Mouse (Mus musculus) forebrain, embryonic 12.5 days (tissue): Measurements from ENCODE around the gene Gm20388. TPM values are rescaled to one million over a fixed set of nuclear protein-coding genes. Genes with fewer than 3 reads are reported as not detected.
A peak's percentile ranks its signal among the peaks of the same experiment; 100 is the strongest.

Source experiments
- ATAC-seq: fragments of 200-750 bp; cut with Nextera tagmentation; 2 replicates; pipeline ENCODE4 v1.8.0; 2017; ENCODE audit warnings: moderate TSS enrichment; ENCODE audit not compliant: low FRiP score
- H3K27ac ChIP-seq: fragments of 300-500 bp; sonication (generic); 2 replicates; pipeline ENCODE4 v1.5.1; 2016; ENCODE audit warnings: mild to moderate bottlenecking
- H3K27me3 ChIP-seq: fragments of 300-500 bp; sonication (generic); 2 replicates; pipeline ENCODE4 v1.6.1; 2016; ENCODE audit warnings: mild to moderate bottlenecking
- H3K36me3 ChIP-seq: fragments of 300-500 bp; sonication (generic); replicated peaks from 2 replicates; pipeline ENCODE4 v1.6.1; 2016; ENCODE audit warnings: mild to moderate bottlenecking
- H3K4me1 ChIP-seq: fragments of 300-500 bp; sonication (generic); 2 replicates; pipeline ENCODE4 v1.6.1; 2016
- H3K4me2 ChIP-seq: fragments of 300-500 bp; sonication (generic); 2 replicates; pipeline ENCODE4 v1.6.1; 2016; ENCODE audit warnings: mild to moderate bottlenecking, moderate library complexity
- H3K4me3 ChIP-seq: fragments of 300-500 bp; sonication (generic); replicated peaks from 2 replicates; pipeline ENCODE4 v1.5.1; 2016; ENCODE audit warnings: mild to moderate bottlenecking
- H3K9ac ChIP-seq: fragments of 300-500 bp; sonication (generic); 2 replicates; pipeline ENCODE4 v1.6.1; 2016; ENCODE audit warnings: mild to moderate bottlenecking
- H3K9me3 ChIP-seq: fragments of 300-500 bp; sonication (generic); 2 replicates; pipeline ENCODE4 v1.6.1; 2016
- WGBS: fragments of 180-500 bp; shearing (Covaris S2); methylation state at CpG from one replicate; pipeline ENCODE4 v1.1.7; 2016; 5-methylcytosine and 5-hydroxymethylcytosine counted together
- polyA plus RNA-seq: library from polyadenylated mRNA; unstranded; fragments of >200 nt; fragmentation: Nextera tagmentation; extraction: Ambion mirVana; gene quantifications from 2 replicates; pipeline ENCODE4 v1.2.1, GENCODE M21; 2016

The Gm20388 gene
- polyA plus RNA-seq, 1 experiment from 2014 or later, result not detected

DNA sequence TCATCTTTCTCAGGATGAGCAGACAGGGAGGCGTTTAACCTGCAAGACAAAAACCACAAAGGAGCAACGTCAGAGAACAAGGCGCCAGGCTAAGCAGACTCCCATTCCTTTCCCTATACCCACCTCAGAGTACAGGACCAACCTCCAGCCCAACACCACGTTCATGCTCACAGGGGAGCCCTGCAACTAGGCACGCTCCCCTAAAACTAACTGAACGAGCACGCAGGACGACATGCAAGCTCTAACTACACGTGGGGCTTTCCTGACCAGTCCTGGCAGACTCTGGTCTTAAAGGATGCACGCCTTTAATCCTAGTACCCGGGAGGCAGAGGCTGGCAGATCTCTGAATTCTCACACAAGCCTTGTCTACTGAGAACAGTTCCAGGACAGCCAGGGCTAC lies 1910.7 kb downstream of the Gm20388 start:
- Histone ChIP-seq H3K4me1 (no peaks in the 10 kb centered on the region), H3K9ac (no peak overlapping the region), H3K27ac (no peak overlapping the region), H3K9me3 (no peaks in the 10 kb centered on the region), H3K36me3 (peaks cover 39% of the 10 kb centered on the region), H3K4me2 (no peak overlapping the region), H3K27me3 (no peaks in the 10 kb centered on the region), H3K4me3 (no peak overlapping the region)
- no peak for ATAC-seq
- WGBS, result 89% methylated on average over 11 of the region's 11 CpGs

DNA sequence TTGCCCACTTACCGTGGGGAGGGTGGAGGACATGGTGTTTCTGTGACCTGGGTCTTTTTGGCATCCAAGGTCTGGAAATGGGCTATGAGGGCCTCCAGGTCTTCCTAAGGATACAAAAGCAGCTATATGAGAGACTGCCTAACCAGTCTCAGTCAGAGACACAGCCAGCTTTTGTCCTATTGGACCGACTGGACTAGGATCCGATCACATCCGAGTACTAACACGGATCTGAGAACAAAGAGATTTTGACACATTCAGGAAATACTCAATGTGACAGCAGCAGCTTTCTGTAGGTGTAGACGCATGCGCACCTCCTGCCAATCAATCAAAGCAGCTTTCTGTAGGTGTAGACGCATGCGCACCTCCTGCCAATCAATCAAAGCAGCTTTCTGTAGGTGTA lies 1911.1 kb downstream of the Gm20388 start:
- Histone ChIP-seq H3K4me2 (no peak overlapping the region), H3K27me3 (no peaks in the 10 kb centered on the region), H3K9me3 (no peaks in the 10 kb centered on the region), H3K4me3 (no peak overlapping the region), H3K27ac (no peak overlapping the region), H3K9ac (no peak overlapping the region), H3K36me3 (peaks cover 39% of the 10 kb centered on the region), H3K4me1 (no peaks in the 10 kb centered on the region)
- WGBS, result 91% methylated on average over 9 of the region's 9 CpGs
- no peak for ATAC-seq

DNA sequence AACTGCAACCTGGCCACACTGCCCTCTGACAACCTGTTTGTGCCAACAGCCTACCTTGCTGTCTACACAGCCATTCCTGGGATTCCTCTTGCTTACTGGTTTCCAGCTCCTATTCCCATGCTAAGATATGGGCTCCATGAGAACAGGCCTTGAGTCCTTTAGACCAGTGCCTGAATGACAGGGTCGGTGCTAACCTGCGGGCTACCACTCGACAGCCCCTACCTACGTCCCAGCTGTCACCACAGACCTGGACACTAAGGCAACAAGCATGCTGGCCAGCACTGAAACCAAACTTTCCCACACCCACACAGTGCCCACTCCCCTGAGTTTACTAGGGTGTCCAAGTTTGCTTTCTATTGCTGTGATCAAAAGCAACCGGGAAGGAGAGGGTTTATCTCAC lies 1917.1 kb downstream of the Gm20388 start:
- H3K9ac ChIP-seq, result no peak overlapping the region
- H3K4me1 ChIP-seq, result peaks cover 12% of the 10 kb centered on the region
- no peak for ATAC-seq
- WGBS, result 96% methylated on average over 5 of the region's 5 CpGs
- H3K27ac ChIP-seq, result no peak overlapping the region
- 0 out of 2 replicates have a peak, but pooled peaks cover 2% of the 10 kb centered on the region for H3K27me3 ChIP-seq
- H3K9me3 ChIP-seq, result no peaks in the 10 kb centered on the region
- H3K4me2 ChIP-seq, result peak overlapping the region; percentile 93
- no peak overlapping the region for H3K4me3 ChIP-seq
- no peaks in the 10 kb centered on the region for H3K36me3 ChIP-seq

DNA sequence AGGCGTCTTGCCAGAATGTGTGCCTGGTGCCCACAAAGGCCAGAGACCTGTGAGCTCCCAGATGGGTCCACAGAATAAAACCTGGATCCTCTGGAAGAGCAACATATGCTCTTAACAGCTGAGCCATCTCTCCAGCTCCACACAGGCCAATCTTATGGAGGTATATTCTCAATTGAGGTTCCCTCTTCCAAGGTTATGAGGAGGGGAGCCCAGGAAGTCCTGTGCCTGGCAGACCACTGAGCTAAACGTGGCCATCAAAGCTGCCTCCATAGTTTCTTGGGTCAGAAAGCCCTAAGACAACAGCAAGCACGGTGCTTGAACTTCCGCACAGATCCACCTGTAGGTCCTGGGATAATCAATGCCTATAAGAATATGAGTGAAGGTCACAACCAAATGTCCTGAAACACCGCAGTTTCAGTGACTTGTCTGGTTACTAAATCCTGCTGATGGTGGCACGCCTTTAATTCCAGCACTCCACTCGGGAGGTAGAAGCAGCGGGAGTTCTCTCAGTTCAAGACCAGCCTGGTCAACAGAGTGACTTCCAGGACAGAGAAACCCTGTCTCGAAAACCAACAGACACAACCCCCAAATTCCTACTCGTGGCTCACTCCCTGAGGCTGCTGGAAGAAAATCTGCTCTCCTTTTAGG lies 1917.9 kb downstream of the Gm20388 start:
- no peak for ATAC-seq
- Histone ChIP-seq H3K27ac (peak overlapping the region; percentile 60; the same call in 1 of the 2 replicates), H3K9ac (peak overlapping the region; percentile 84), H3K4me3 (peak overlapping the region; percentile 95), H3K4me2 (peak overlapping the region; percentile 93), H3K4me1 (peaks cover 12% of the 10 kb centered on the region), H3K9me3 (no peaks in the 10 kb centered on the region), H3K36me3 (no peaks in the 10 kb centered on the region), H3K27me3 (0 out of 2 replicates have a peak, but pooled peaks cover 2% of the 10 kb centered on the region)
- WGBS, result 34% methylated on average over 10 of the region's 10 CpGs

DNA sequence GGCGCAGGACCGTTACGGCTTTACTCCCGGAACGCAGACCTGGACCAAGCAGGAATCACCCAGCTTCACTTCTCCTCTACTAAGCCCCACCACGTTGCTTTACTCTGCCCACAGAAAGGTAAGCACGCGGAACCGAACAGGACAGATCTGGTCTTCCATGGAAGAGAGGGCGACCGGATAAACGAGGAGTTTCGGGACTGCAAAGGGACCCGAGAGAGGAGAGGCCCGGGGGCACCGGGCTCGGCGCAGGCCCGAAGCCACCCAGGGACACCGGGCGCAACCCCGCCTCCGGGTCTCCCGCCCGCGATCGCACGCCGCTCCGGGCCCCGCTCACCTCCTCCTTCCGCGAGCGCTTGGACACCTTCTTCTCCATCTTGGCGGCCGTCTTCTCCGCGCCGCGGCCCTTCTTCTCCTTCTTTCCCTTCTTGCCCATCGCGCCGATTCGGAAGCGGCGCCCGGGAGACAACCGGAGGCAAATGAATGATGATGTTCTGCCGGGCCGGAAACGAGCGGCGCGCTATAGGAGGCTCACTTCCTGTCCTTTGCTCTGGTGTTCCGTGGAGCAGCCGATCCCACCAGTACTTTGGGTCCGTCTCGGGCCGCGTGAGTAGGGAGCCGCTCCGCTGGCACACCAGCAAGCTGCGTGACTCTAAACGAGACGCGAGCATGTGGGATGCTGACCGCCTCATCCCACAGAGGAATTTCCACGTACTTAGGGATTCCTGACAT lies 1918.6 kb downstream of the Gm20388 start, which contains the start of gene Klhdc4:
Klhdc4 (minus strand) TSS at position 522 of the 729 bp plus-strand sequence.
- WGBS, result under 1% methylated on average over 66 of the region's 68 CpGs
- Histone ChIP-seq H3K27ac (peak within 1 kb of the TSS; percentile 60; the same call in 1 of the 2 replicates), H3K27me3 (0 out of 2 replicates have a peak, but pooled peaks cover 2% of the 10 kb centered on the region), H3K4me1 (peaks cover 12% of the 10 kb centered on the region), H3K9ac (peak within 1 kb of the TSS; percentile 84), H3K36me3 (no peaks in the 10 kb centered on the region), H3K9me3 (no peaks in the 10 kb centered on the region), H3K4me3 (peak within 1 kb of the TSS; percentile 95), H3K4me2 (peak within 1 kb of the TSS; percentile 93)
- ATAC-seq, result peak; percentile 97

DNA sequence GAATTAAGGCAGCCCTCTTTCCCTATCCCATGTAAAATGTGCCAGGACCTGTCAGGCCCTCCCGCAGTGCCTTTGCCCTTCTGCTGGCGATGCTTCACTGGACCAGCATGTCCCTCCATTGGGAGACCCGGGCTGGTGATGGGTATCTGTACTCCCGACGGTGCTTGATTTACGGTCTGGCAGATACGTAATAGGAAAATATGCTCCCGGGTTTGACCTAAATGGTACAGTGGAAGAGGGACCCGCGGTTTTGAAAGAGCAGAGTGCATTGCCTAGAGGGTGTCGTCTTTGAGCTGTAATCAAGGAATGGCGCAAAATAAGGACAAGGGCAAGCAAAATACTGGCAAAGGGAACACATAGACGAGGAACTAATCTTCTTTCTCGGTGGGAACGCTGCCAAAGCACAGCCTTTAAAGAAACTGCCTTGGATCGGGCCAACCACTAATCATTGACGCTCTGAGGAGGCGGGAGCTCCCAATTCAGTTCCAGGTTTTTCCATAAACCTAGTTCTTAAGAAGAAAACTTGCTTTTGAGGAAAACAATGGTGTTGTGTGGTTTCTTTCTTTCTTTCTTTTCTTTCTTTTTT lies 1919.2 kb downstream of the Gm20388 start:
- Histone ChIP-seq H3K9ac (peak overlapping the region; percentile 84), H3K27ac (peak overlapping the region; percentile 60; the same call in 1 of the 2 replicates), H3K4me3 (peak overlapping the region; percentile 95), H3K27me3 (0 out of 2 replicates have a peak, but pooled peaks cover 2% of the 10 kb centered on the region), H3K4me2 (peak overlapping the region; percentile 93), H3K4me1 (peaks cover 12% of the 10 kb centered on the region), H3K9me3 (no peaks in the 10 kb centered on the region), H3K36me3 (no peaks in the 10 kb centered on the region)
- 19% methylated on average over 18 of the region's 18 CpGs for WGBS
- ATAC-seq, result peak; percentile 75; the same call in 1 of the 2 replicates

DNA sequence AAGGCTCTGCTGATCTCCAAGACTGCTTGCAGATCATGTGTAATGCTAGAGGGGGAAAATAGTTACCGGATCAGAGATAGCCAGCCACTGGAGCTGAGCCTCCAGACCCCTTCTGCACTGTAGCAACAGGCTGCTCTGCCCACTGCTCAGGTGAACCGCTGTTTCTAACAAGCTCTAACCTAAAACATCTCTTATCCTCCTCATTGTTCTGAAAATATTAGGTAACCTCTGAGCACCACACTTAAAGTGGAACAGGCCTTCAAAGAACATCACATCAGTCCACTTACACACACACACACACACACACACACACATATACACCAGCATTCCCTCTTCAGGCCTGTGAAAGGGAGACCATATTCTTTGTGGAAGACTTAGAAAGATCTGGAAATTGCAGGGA lies 1921.4 kb downstream of the Gm20388 start:
- peak; percentile 30; the same call in 1 of the 2 replicates for ATAC-seq
- 0 out of 2 replicates have a peak, but pooled peaks cover 2% of the 10 kb centered on the region for H3K27me3 ChIP-seq
- H3K27ac ChIP-seq, result no peak overlapping the region
- H3K4me3 ChIP-seq, result no peak overlapping the region
- no peaks in the 10 kb centered on the region for H3K9me3 ChIP-seq
- H3K4me2 ChIP-seq, result no peak overlapping the region
- peaks cover 12% of the 10 kb centered on the region for H3K4me1 ChIP-seq
- 80% methylated on average over 2 of the region's 2 CpGs for WGBS
- no peaks in the 10 kb centered on the region for H3K36me3 ChIP-seq
- no peak overlapping the region for H3K9ac ChIP-seq

DNA sequence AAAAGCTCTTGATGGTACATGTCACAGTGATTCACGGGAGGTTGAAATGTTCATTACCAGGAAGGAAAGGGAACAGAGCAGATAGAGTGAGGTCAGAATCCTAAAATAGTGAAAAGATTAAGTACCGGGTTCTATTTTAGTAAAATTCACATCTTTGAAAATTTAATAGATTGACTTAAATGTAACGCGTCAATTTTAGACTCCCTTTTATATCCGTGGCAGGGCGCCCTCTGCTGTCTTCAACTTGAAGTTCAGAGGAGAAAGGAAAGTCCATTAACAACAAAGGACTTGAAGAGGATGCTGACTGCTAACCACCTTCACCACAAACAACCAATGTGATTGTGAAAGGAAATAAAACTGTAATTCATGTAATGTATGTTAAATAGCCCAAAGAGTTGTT lies 1921.9 kb downstream of the Gm20388 start:
- H3K4me2 ChIP-seq, result no peak overlapping the region
- no peaks in the 10 kb centered on the region for H3K9me3 ChIP-seq
- WGBS, result 15% methylated on average over 6 of the region's 6 CpGs
- H3K27me3 ChIP-seq, result 0 out of 2 replicates have a peak, but pooled peaks cover 2% of the 10 kb centered on the region
- H3K4me3 ChIP-seq, result no peak overlapping the region
- no peaks in the 10 kb centered on the region for H3K36me3 ChIP-seq
- ATAC-seq, result 0 out of 2 replicates have a peak, but pooled peaks have one; percentile 44
- no peak overlapping the region for H3K9ac ChIP-seq
- peaks cover 12% of the 10 kb centered on the region for H3K4me1 ChIP-seq
- H3K27ac ChIP-seq, result no peak overlapping the region

DNA sequence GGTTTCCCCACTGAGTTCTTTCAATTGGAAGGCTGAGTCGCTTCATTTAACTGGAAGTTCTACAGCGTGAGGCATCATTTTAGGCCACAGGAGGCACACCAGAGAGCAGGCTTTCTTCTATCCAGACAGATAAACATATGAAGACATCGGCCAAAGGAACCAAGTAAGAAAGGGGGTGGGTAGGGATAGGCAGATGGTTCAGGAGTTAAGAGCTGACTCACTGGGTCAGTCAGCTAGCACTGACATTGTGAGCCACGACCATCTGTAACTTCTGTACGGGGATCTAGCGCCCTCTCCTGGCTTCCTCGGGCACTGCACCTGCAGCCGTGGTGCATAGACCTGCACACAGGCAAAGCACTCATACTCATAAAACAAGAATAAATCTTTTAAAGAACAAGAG lies 1930.6 kb downstream of the Gm20388 start:
- H3K4me1 ChIP-seq, result 0 out of 2 replicates have a peak, but pooled peaks cover 2% of the 10 kb centered on the region
- H3K36me3 ChIP-seq, result peaks cover 5% of the 10 kb centered on the region; the same call in 1 of the 2 replicates
- 46% methylated on average over 8 of the region's 8 CpGs for WGBS
- peak overlapping the region; percentile 26; the same call in 1 of the 2 replicates for H3K27ac ChIP-seq
- H3K9me3 ChIP-seq, result no peaks in the 10 kb centered on the region
- H3K9ac ChIP-seq, result no peak overlapping the region
- no peak overlapping the region for H3K4me3 ChIP-seq
- no peaks in the 10 kb centered on the region for H3K27me3 ChIP-seq
- 0 out of 2 replicates have a peak, but pooled peaks have one; percentile 39 for ATAC-seq
- H3K4me2 ChIP-seq, result no peak overlapping the region

DNA sequence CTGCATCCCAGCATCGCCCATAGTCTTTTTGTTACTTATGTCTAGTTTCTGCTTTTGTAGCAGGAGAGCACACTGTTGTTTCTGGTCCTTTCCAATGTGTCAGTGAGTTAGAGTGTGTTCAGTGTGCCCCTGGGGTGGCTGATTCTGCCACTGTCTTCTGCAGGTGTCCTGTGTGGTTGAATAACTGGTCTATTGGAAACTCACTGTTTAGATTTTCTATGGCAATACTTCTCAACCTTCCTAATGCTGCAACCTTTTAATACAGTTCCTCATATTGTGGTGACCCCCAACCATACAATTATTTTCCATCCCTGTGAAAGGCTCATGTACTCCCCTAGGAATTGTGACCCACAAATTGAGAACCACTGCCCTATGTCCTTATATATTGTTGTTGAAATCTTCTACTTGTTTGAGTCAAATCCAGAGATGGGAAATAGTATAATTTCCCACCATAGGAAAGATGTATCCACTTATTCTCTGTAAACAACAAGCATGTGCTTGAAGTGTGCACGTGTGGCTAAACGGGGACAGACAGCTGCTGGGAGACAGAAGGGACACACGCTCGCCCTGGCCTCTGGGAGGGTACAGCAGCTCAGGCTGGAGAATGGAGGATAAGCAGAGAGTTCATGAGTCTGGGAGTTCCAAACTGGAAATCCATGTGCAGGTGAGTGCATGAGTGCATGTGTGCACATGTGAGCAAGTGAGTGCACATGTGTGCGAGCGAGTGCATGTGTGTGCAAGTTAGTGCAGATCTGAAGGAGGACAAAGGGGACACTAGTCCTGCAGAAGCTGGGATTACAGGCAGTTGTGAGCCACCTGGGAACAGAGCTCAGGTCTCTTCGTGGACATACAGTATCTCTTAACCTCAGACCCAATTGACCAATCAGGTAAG lies 1931.7 kb downstream of the Gm20388 start:
- Histone ChIP-seq H3K36me3 (peaks cover 5% of the 10 kb centered on the region; the same call in 1 of the 2 replicates), H3K9ac (no peak overlapping the region), H3K4me3 (no peak overlapping the region), H3K27ac (no peak overlapping the region), H3K4me1 (0 out of 2 replicates have a peak, but pooled peaks cover 2% of the 10 kb centered on the region), H3K9me3 (no peaks in the 10 kb centered on the region), H3K27me3 (no peaks in the 10 kb centered on the region), H3K4me2 (no peak overlapping the region)
- 90% methylated on average over 8 of the region's 8 CpGs for WGBS
- no peak for ATAC-seq

DNA sequence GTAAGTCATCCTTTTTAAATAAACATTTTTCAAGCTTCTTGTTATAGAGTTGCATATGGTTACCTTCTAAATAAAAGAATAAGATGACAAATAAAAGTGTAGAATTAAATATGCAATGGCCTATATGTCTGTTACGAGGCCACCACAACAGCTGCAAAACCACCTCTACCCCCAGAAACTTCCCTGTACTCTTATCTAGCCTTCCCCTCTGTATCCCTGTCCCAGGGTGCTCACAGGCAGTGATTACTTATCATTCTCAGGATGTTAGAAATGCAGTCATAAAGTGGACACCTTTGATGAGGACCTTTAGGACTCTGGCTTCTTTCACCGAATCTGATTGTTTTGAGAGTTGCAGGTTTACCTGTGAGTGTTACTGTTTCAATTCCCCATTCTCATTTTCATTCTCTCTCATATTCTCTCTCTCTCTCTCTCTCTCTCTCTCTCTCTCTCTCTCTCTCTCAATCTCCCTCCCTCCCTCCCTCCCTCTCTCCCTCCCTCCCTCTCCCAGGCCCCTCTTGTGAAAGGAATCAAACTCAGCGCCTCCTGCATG lies 1932.6 kb downstream of the Gm20388 start:
- 0 out of 2 replicates have a peak, but pooled peaks cover 2% of the 10 kb centered on the region for H3K4me1 ChIP-seq
- no peaks in the 10 kb centered on the region for H3K9me3 ChIP-seq
- no peak overlapping the region for H3K9ac ChIP-seq
- no peak overlapping the region for H3K4me2 ChIP-seq
- H3K36me3 ChIP-seq, result peaks cover 5% of the 10 kb centered on the region; the same call in 1 of the 2 replicates
- no peak overlapping the region for H3K27ac ChIP-seq
- 70% methylated on average over 3 of the region's 3 CpGs for WGBS
- H3K27me3 ChIP-seq, result no peaks in the 10 kb centered on the region
- no peak overlapping the region for H3K4me3 ChIP-seq
- no peak for ATAC-seq
